Mouse (Mus musculus) CD8-positive naive resting alpha-beta T cell, adult 2 months (primary cell): ENCODE data around the gene Slc8a1.

Experiments
- DNase-seq, 2 experiments: peaks; one replicate each; pipeline ENCODE4 v3.0.0; 2022; ENCODE audit warnings: low read depth in 2 of 2, low spot score in 2 of 2

Gene Slc8a1

DNA sequence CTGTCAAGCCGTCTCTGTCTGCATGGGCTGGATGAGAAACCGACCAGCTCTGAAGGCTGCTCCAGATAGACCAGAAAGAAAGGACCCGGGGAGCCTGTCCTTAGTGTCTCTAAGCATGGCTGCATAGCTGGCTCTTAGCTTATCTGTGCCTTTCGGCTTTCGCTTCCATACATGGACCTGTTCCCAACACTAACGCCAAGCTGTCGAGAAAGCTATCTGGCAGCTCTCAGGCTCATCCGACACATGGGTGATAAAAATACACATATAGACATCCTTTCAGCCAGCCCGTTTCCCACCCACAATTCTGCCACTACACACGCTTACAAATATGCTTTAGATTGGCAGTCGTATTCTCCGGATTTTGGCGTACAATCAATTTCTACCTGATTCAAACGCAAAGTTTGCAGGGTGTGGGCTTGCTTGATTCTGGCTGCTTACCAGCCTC, at the start of gene Slc8a1:
TSS of gene Slc8a1 (minus strand) at position 67 of the 445 bp plus-strand sequence.
- DNase-seq, result no peak

- no peak for DNase-seq
Observed at GRCm38 (mm10) chr17:81787350-81787749, 49.2 kb upstream of the Slc8a1 start.

- no peak for DNase-seq
Observed at GRCm38 (mm10) chr17:81782326-81782725, 44.1 kb upstream of the Slc8a1 start.

DNA sequence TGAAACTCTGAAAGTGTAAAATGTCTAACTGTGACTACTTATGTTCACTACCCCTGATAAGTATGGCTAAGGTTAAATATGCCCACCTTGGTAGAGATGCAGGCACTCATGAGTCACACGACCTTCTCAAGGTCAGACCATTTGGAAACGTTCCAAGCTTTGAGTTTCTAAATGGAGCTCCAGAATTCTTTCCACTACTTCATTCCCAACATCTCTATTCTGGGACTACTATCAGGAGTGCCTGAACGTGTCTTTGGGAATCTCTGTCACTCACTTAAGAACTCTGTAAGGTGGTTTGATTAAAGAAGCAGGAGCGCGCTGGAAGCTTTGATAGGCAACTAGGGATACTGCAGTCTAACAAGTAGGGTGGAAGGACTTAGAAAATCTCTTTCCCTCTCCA, 43.3 kb upstream of the Slc8a1 start:
- DNase-seq, result no peak

GRCm38 (mm10) chr17:81779883-81780282, 41.7 kb upstream of the Slc8a1 start:
- no peak for DNase-seq

DNA sequence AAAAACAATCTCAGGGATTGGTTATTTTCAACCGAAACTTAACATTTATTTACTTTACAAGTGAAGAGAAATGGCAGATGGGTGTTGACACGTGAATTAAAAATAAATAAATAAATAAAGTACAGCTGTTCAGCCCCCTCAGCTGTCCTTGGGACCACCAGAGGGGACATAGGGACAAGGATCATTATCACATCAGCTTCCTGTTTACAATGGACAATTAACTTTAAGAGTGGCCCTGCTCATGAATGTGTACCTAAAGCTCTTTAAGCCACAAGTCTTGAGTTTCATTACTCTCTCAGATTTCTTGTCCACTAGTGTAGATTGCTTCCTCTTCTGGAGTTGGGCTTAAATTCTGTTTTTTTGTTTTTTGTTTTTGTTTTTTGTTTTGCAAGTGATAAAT, 12.5 kb upstream of the Slc8a1 start:
- no peak for DNase-seq

GRCm38 (mm10) chr17:81743034-81743433, 4.9 kb upstream of the Slc8a1 start:
- no peak for DNase-seq

DNA sequence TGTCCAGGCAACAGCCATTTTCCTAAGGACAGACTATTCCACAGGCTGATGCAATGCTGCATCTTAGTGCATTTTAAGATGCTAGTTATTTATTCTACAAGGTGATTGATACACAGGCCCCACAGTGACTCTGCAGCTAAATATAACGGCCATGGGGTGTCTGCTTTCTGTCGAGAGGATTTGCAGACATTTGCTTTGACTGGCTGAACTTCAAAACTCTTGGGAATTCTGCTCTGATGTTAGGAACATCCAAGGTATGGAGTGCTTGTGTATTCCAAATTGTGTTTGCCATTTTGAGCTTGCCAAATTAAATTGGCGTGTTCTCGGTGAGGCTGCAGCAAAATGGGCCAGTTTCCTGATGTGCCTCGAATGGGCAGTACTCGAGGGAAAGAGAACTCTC, 2.4 kb upstream of the Slc8a1 start:
- no peak for DNase-seq

GRCm38 (mm10) chr17:81737779-81738178, 398 bp downstream of the Slc8a1 start:
- no peak for DNase-seq

DNA sequence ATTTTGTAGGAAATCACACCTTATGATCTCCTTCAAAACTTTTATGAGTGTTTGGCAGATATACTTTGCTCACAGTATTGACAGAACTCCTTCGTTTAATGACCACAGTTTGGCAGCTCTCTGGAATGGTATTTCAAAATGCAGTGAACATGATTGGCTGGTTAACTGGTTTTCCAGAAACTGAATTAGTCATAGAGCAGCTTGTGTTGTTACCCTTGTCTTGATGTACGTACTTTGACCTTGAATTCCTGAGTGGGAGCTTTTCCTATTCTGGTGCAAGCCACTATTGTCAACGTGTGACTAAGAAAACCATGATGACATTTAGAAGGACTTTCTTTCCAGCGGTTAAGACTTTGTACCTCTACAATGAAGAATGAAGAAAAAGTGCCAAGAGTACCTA, 868 bp downstream of the Slc8a1 start:
- DNase-seq, result no peak

- no peak for DNase-seq
Observed at GRCm38 (mm10) chr17:81735583-81735982, 2.6 kb downstream of the Slc8a1 start.

GRCm38 (mm10) chr17:81729891-81730290, 8.3 kb downstream of the Slc8a1 start:
- DNase-seq, result no peak

GRCm38 (mm10) chr17:81712273-81712751, 25.9 kb downstream of the Slc8a1 start:
- no peak for DNase-seq

DNA sequence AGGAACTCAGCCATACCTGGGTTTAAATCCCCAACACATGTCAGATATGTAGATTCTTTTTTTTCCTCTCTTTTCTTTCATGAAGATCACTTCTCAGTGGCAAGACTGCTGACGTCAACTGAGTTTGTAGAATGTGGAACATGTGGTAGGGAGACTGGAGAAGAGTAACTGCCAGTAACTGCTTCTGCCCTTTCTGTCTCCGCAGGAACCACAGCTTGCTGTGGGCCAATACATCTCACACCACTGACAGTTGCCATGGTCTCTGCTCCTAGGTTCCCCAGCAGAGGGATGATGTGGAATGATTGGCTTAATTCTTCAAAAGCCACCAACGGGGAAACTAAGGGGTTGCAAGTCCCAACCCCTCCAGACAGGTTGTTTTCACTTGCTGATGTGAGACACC, 33.4 kb downstream of the Slc8a1 start:
- DNase-seq, result no peak

DNA sequence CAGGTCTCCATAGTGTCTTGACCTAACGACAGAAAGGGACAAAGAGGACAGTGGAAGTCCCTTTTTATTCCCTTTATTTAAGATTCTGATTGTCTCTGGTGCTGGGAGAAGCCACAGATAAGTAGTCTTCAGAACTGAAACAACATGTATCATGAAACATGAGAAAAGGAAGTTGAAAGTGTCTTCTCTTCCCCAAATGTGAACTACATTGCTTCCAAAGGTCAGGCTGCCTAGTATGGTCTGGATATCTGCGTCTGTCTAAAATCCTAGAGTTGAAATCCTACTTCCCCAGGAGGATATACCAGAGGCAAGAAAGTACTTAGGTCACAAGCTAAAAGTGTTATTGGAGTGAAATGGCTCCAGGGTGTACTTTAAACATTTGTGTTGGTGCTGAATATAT, 34.9 kb downstream of the Slc8a1 start:
- no peak for DNase-seq

- DNase-seq, result no peak
Observed at GRCm38 (mm10) chr17:81701701-81702100, 36.5 kb downstream of the Slc8a1 start.

DNA sequence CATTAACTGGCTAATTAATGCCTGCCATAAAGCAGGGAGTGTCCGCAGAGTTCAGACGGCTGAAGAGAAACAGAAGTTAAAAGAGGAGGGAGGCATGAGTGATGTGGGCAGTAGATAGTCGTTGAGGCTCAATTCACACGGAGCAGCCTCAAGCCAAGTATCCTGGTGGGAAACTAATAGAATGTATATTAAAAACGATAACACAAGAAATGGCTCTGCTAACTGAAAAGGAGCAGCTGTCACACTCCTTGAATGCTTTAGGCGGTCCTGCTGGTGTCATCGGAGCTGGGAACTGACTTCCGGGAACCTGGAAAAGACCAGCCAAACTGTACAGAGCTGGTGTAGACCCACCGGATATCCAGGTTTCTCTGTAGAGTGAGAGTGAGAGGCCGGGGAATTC, 39.4 kb downstream of the Slc8a1 start:
- DNase-seq, result no peak

DNA sequence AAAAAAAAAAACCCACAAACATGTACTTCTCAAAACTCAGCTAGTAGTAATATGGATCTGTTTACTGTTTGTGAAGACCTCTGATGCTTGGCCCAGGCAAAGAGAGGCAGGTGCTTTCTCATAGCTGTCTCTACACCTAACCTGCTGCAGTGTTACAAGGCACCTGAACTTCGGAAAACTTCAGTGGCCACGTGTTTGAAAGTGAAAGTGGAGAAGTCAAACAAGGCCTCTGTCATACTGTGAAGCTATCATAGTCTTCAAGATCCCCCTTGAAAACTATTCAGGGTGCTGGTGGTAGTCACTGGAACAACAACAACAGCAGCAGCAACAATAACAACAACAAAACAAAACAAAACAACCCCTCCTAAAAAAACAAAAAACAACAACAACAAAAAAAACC, 40.5 kb downstream of the Slc8a1 start:
- DNase-seq, result no peak

DNA sequence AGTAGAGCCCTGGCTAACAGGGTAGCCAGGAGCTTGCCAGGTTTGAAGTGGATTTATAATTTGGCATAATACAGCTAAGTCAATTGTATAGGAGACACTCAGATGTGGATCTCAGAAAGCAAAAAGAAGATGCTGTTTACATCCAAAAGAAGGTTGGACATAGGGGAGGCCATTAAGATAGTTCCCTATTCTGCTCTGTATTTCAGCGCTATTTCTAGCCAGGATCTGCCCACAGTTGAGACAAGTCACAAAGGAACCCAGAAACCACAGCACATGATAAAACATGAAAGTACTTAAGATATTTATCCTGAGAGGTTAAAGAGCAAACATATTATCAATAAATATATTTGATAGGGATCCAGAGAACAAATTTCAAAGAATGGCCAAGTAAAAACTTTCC, 43.2 kb downstream of the Slc8a1 start:
- no peak for DNase-seq

- no peak for DNase-seq
Observed at GRCm38 (mm10) chr17:81679616-81680015, 58.6 kb downstream of the Slc8a1 start.

DNA sequence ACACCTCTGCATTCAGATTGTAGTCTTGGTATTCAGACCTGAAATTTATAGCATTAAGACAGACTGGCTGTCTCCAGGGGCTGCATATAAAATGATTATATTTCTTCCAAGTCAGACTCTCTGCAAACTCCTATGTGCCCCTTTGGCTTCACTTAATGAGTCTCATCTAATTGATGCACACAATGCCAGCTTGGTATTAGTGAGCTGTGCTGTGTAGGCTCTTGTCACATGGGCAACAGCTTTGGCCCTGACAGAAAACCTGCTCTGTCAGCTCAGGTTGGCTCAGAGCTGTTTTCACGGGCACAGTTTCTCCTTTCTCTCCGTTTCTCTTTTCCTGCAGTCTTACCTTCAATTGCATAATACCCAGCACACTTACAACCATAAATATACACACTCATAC, 60.7 kb downstream of the Slc8a1 start:
- no peak for DNase-seq

GRCm38 (mm10) chr17:81676203-81676602, 62.0 kb downstream of the Slc8a1 start:
- DNase-seq, result no peak

DNA sequence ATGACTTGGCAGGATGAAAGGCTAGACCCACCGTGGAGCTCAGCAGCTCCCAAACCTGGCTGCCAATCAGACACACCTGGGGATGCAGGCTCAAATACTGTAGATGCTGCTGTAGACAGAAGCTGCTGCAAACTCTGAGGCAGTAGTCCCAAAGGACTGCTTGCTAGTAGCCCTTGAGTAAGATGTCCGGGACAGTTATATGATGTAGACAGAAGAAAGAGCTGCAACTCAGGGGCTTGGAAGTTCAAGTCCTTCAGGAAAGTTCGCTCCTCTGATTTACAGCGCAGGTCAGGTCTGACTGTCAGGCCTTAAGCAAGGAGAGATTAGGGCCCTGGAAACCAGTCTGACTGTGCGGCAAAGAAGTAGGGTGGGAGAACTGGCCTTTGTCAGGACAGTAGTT, 66.9 kb downstream of the Slc8a1 start:
- no peak for DNase-seq
